Mouse (Mus musculus): Measurements from ENCODE around the gene 6030468B19Rik. TPM values are rescaled to one million over a fixed set of nuclear protein-coding genes. Genes with fewer than 3 reads are reported as not detected.
A peak's percentile ranks its signal among the peaks of the same experiment; 100 is the strongest.
"Not testable (repeated sequence)": the region's sequence is repeated elsewhere in the genome, so short reads cannot be mapped to it uniquely, and the experiment has no call there.

6030468B19Rik gene
- polyA plus RNA-seq, 1 experiment from 2014 or later, result 0.32 TPM

DNA sequence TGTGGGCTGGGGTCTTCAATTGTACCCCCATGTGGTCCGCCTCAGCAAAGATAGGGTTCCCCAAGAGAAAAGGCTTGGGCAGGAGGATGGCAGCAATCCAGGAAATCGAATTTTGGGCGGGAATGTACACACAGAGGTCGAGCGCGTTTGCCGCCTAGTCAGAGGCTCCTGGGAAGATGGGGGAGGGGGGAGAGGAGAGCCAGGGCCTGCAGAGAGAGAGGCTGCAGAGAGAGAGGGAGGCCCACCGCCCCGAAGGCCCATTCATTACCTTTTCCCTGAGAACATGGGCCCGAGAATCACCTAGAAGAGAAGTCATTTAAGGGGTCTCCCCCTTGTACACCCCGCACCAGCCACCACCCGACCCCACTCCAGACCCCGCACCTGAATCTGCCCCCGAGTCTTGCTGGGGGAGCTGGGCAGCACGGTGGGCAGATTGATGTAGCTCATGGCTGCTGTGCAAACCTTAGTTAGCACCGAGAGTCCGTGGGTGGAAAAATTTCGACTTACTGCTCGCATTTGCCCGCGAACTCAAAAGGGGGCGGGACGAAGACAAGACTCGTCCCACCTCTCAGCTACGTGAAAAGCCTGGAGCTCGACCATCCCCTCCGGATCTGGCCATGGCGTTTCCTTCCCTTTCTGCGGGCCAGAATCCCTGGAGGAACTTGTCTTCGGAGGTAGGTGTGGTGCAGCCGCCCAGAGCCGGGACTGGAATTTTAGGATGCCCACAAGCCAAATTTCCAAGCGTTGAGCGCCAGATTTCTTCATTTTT is 28.1 kb downstream of the 6030468B19Rik start, which contains the start of the genes Afmid and Tk1:
Afmid (plus strand) TSS at position 592 of the 769 bp plus-strand sequence.
Tk1 (minus strand) TSS at position 760 of the 769 bp plus-strand sequence.
- Histone ChIP-seq H3K4me1 (peaks cover 81% of the 10 kb centered on the region), H3K4me3 (peak within 1 kb of the TSS; percentile 65), H3K4me2 (peak within 1 kb of the TSS; percentile 90), H3K27me3 (no peaks in the 10 kb centered on the region), H3K9me3 (no peaks in the 10 kb centered on the region), H3K27ac (peak within 1 kb of the TSS; percentile 93), H3K9ac (peak within 1 kb of the TSS; percentile 73), H3K36me3 (peaks cover 26% of the 10 kb centered on the region)
- peak; percentile 41; the same call in 1 of the 2 replicates for ATAC-seq (ENCODE audit: borderline replicate concordance, extremely low read depth, low FRiP score, low TSS enrichment)
- under 1% methylated on average over 34 of the region's 34 CpGs for WGBS

GRCm38 (mm10) chr11:117826164-117826563 is 28.7 kb downstream of the 6030468B19Rik start:
- Histone ChIP-seq H3K4me1 (peaks cover 86% of the 10 kb centered on the region), H3K27me3 (no peaks in the 10 kb centered on the region), H3K9ac (peak overlapping the region; percentile 73), H3K9me3 (no peaks in the 10 kb centered on the region), H3K27ac (peak overlapping the region; percentile 93), H3K4me2 (peak overlapping the region; percentile 90), H3K36me3 (peaks cover 20% of the 10 kb centered on the region), H3K4me3 (peak overlapping the region; percentile 65)
- 4% methylated on average over 5 of the region's 5 CpGs for WGBS
- 0 out of 2 replicates have a peak, but pooled peaks have one; percentile 2 for ATAC-seq (ENCODE audit: borderline replicate concordance, extremely low read depth, low FRiP score, low TSS enrichment)

GRCm38 (mm10) chr11:117826916-117827315 is 29.5 kb downstream of the 6030468B19Rik start:
- peaks cover 82% of the 10 kb centered on the region for H3K4me1 ChIP-seq
- WGBS, result 35% methylated on average over 8 of the region's 8 CpGs
- no peaks in the 10 kb centered on the region for H3K9me3 ChIP-seq
- H3K27ac ChIP-seq, result 0 out of 2 replicates have a peak overlapping the region, but pooled peaks have one; percentile 93
- H3K4me2 ChIP-seq, result peak overlapping the region; percentile 90
- peaks cover 13% of the 10 kb centered on the region; the same call in 1 of the 2 replicates for H3K36me3 ChIP-seq
- no peak overlapping the region for H3K4me3 ChIP-seq
- ATAC-seq (ENCODE audit: borderline replicate concordance, extremely low read depth, low FRiP score, low TSS enrichment), result no peak
- no peak overlapping the region for H3K9ac ChIP-seq
- H3K27me3 ChIP-seq, result no peaks in the 10 kb centered on the region

DNA sequence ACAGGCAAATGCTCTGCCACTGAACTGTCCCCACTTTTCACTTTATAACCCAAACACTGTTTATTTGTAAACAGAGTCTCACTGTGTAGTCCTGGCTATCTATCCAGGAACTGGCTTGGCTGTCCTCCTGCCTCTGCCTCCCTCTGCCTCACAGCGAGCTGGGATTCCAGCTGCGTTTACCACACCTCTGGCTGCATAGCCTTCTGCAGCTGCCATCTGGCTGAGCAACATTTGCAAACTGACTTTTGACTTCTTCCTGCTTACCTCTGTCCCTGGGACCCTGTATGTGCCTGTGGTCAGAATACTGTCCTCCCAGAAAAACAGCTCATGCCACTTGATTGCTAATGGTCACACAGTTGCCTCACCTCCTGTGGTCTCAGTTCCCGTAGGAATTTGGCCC is 29.9 kb downstream of the 6030468B19Rik start:
- WGBS, result 37% methylated on average over 3 of the region's 3 CpGs
- Histone ChIP-seq H3K4me2 (no peak overlapping the region), H3K36me3 (peaks cover 9% of the 10 kb centered on the region; the same call in 1 of the 2 replicates), H3K27me3 (no peaks in the 10 kb centered on the region), H3K4me1 (peaks cover 83% of the 10 kb centered on the region), H3K4me3 (no peak overlapping the region), H3K9ac (no peak overlapping the region), H3K27ac (0 out of 2 replicates have a peak overlapping the region, but pooled peaks have one; percentile 93), H3K9me3 (no peaks in the 10 kb centered on the region)
- ATAC-seq (ENCODE audit: borderline replicate concordance, extremely low read depth, low FRiP score, low TSS enrichment), result no peak

DNA sequence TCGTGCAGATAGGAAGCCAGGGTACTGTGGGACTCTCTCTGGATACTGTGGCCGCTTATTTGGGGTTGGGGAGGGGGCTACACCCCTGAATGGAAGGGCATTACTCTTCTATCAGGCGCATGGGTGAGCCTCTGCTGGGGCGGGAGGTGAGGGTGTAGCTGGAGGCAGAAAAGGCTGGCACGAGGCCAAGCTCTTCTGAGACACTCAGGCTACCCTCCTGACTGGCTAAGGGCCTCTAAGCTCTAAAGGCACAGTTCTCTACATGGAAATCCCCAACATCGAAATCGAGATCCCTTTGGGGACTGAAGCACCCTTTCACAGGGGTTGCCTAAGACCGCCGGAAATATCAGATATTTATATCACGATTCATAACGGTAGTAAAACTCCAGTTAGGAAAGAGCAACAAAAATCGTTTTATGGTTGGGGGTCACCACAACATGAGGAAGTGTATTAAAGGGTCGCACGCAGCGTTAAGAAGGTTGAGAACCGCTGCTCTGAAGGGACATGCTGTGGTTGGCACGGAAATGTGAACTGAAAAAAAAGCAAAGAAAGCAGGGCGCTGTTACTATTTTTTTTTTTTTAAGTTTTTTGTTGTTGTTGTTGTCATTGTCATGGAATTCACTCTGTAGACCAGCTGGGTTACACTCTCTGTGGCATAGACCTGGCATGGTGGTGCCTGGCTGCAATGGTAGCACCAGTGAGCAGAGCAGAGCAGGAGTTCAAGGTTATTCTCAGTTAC is 30.9 kb downstream of the 6030468B19Rik start:
- Histone ChIP-seq H3K4me1 (peaks cover 75% of the 10 kb centered on the region), H3K9me3 (no peaks in the 10 kb centered on the region), H3K27ac (peak overlapping the region; percentile 83), H3K36me3 (0 out of 2 replicates have a peak, but pooled peaks cover 2% of the 10 kb centered on the region), H3K4me3 (no peak overlapping the region), H3K9ac (no peak overlapping the region), H3K4me2 (no peak overlapping the region), H3K27me3 (no peaks in the 10 kb centered on the region)
- no peak for ATAC-seq (ENCODE audit: borderline replicate concordance, extremely low read depth, low FRiP score, low TSS enrichment)
- 44% methylated on average over 18 of the region's 18 CpGs for WGBS

GRCm38 (mm10) chr11:117828888-117829604 is 31.6 kb downstream of the 6030468B19Rik start:
- H3K9ac ChIP-seq, result no peak overlapping the region
- H3K27me3 ChIP-seq, result no peaks in the 10 kb centered on the region
- WGBS, result 32% methylated on average over 9 of the region's 9 CpGs
- ATAC-seq (ENCODE audit: borderline replicate concordance, extremely low read depth, low FRiP score, low TSS enrichment), result no peak
- no peak overlapping the region for H3K4me2 ChIP-seq
- H3K36me3 ChIP-seq, result no peaks in the 10 kb centered on the region
- peaks cover 68% of the 10 kb centered on the region for H3K4me1 ChIP-seq
- H3K4me3 ChIP-seq, result no peak overlapping the region
- peak overlapping the region; percentile 83 for H3K27ac ChIP-seq
- no peaks in the 10 kb centered on the region for H3K9me3 ChIP-seq

- Histone ChIP-seq H3K27me3 (no peaks in the 10 kb centered on the region), H3K9ac (no peak overlapping the region), H3K4me3 (no peak overlapping the region), H3K4me2 (no peak overlapping the region), H3K4me1 (peaks cover 62% of the 10 kb centered on the region), H3K9me3 (no peaks in the 10 kb centered on the region), H3K27ac (peak overlapping the region; percentile 83), H3K36me3 (no peaks in the 10 kb centered on the region)
- no peak for ATAC-seq (ENCODE audit: borderline replicate concordance, extremely low read depth, low FRiP score, low TSS enrichment)
- WGBS, result 41% methylated on average over 2 of the region's 2 CpGs
Measured at GRCm38 (mm10) chr11:117829671-117830215, 32.3 kb downstream of the 6030468B19Rik start.

GRCm38 (mm10) chr11:117830401-117830800 is 32.9 kb downstream of the 6030468B19Rik start:
- no peak for ATAC-seq (ENCODE audit: borderline replicate concordance, extremely low read depth, low FRiP score, low TSS enrichment)
- H3K4me2 ChIP-seq, result no peak overlapping the region
- no peaks in the 10 kb centered on the region for H3K27me3 ChIP-seq
- H3K36me3 ChIP-seq, result no peaks in the 10 kb centered on the region
- WGBS, result 49% methylated on average over 9 of the region's 9 CpGs
- peak overlapping the region; percentile 83 for H3K27ac ChIP-seq
- peaks cover 57% of the 10 kb centered on the region for H3K4me1 ChIP-seq
- no peak overlapping the region for H3K9ac ChIP-seq
- no peaks in the 10 kb centered on the region for H3K9me3 ChIP-seq
- H3K4me3 ChIP-seq, result no peak overlapping the region

- Histone ChIP-seq H3K27me3 (no peaks in the 10 kb centered on the region), H3K4me2 (peak overlapping the region; percentile 50), H3K9ac (no peak overlapping the region), H3K4me1 (peaks cover 47% of the 10 kb centered on the region), H3K4me3 (peak overlapping the region; percentile 17), H3K27ac (no peak overlapping the region), H3K9me3 (no peaks in the 10 kb centered on the region), H3K36me3 (no peaks in the 10 kb centered on the region)
- 22% methylated on average over 28 of the region's 28 CpGs for WGBS
- ATAC-seq (ENCODE audit: borderline replicate concordance, extremely low read depth, low FRiP score, low TSS enrichment), result peak; percentile 16; the same call in 1 of the 2 replicates
Measured at GRCm38 (mm10) chr11:117832086-117832969, 34.9 kb downstream of the 6030468B19Rik start.

GRCm38 (mm10) chr11:117833509-117833908 is 36.0 kb downstream of the 6030468B19Rik start:
- not testable (repeated sequence) for H3K27me3 ChIP-seq; H3K27ac ChIP-seq; H3K9me3 ChIP-seq; H3K4me3 ChIP-seq; H3K4me2 ChIP-seq; ATAC-seq (ENCODE audit: borderline replicate concordance, extremely low read depth, low FRiP score, low TSS enrichment); H3K36me3 ChIP-seq; H3K9ac ChIP-seq
- 77% methylated on average over 6 of the region's 6 CpGs for WGBS
- peaks cover 35% of the 10 kb centered on the region for H3K4me1 ChIP-seq

All from lung, embryonic 15.5 days (tissue).